ENCODE assay signal across 8 mouse cellular contexts in the genomic region with DNA sequence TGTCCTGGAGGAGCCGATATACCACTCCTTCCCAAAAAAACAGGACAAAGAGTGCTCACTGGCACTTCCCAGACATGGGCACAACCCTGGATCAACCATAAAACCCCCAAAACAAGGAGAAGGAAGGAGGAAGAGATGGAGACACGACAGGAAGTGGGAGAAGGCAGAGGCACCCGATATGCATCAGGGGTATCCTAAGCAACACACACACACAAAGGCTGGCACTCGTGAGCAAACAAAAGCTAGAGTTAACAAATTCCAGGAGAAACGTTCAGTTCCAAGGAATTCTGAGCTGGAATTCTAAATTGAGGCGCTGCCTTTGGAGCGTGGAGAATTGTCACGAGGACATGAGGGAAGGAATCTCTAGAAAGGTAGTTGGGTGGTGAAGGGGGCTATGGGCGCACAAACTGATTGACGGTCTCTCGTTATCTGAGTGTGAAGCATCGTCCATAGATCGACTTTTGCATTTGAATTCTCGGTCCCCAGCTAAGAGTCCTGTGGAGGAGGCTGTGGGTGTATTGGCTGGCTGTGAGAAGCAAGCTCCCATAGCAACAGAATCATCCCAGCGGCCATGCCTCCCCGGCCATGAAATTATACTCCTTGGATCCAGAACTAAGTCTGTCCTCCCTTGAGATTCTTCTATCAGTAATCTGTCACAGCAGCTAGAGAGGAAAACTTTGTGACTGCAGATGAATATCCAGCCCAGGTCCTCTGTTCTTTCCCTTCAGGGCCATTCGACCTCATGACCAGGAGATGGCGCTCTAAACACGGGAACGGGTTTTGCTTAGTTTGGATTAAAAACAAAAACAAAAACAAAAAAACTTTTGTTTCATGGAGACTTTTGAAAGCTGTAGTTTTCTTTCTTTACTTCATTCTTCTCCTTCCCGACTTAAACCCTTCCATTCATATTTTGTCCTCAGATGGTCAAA.
DNase-seq lines count a peak whose midpoint lies in the region; ATAC-seq and TF ChIP-seq lines count a peak whose summit lies in the region.

No protein-coding gene starts in this region.

- DNase-seq in 416B (ENCODE audit: low read depth) (peak; percentile 34), CH12.LX (ENCODE audit: extremely low read depth) (peak; percentile 51)
- DNase-seq in cerebellum, adult 2 months, result peak; percentile 12 to 28
- DNase-seq in kidney, adult 2 months, result peak; percentile 69
- no peak for DNase-seq in liver, embryonic 11.5 days (ENCODE audit: low spot score)

- no peaks in the 10 kb centered on the region for H3K36me3 ChIP-seq in CH12.LX (replicated peaks in 1 of 2; ENCODE audit: control insufficient read depth in 1 of 2, insufficient read depth in 1 of 2, low read length in 1 of 2)
- H3K36me3 ChIP-seq in kidney, adult 2 months (ENCODE audit: control insufficient read depth, insufficient read depth, low read length), result no peaks in the 10 kb centered on the region
- no peaks in the 10 kb centered on the region for H3K36me3 ChIP-seq in liver, embryonic 11.5 days (ENCODE audit: control insufficient read depth, insufficient read depth, low read length)
- H3K36me3 ChIP-seq in neural tube, embryonic 15.5 days, result no peaks in the 10 kb centered on the region

- no peak overlapping the region for H3K4me2 ChIP-seq in CH12.LX (ENCODE audit: insufficient read depth, low read depth, poor library complexity, severe bottlenecking)
- peak overlapping the region; percentile 36 for H3K4me2 ChIP-seq in liver, embryonic 11.5 days
- H3K4me2 ChIP-seq in neural tube, embryonic 15.5 days, result peak overlapping the region; percentile 53

- no peaks in the 10 kb centered on the region for H3K79me2 ChIP-seq in CH12.LX (replicated peaks; ENCODE audit: control insufficient read depth, extremely low read depth, insufficient read depth, poor library complexity, severe bottlenecking)

- ATAC-seq in frontal cortex, adult (ENCODE audit: low TSS enrichment), result peak; percentile 85
- no peak for ATAC-seq in liver, embryonic 11.5 days (replicated peaks; ENCODE audit: low FRiP score)
- ATAC-seq in neural tube, embryonic 15.5 days (ENCODE audit: low FRiP score), result no peak
- no peak for ATAC-seq in monocyte, adult 5-6 weeks (replicated peaks; ENCODE audit: insufficient number of reproducible peaks, low FRiP score, low TSS enrichment, poor library complexity, severe bottlenecking)

- TF ChIP-seq RAD21 in CH12.LX (IDR thresholded peaks at IDR 0.05; ENCODE audit: low read depth, low read length), result peak; percentile 91

- TF ChIP-seq EP300 in CH12.LX (IDR thresholded peaks at IDR 0.05; ENCODE audit: low read length), result no peak

- no peak for TF ChIP-seq POLR2A in CH12.LX (IDR thresholded peaks at IDR 0.05; ENCODE audit: low read depth, low read length)
- no peak for TF ChIP-seq POLR2A in cerebellum, adult 2 months (IDR thresholded peaks at IDR 0.05; ENCODE audit: borderline replicate concordance, insufficient read depth, low read length)
- no peak for TF ChIP-seq POLR2A in kidney, adult 2 months (IDR thresholded peaks at IDR 0.05; ENCODE audit: low read depth, low read length)

- peaks cover 3 to 12% of the 10 kb centered on the region in 2 experiments for H3K4me1 ChIP-seq in CH12.LX (ENCODE audit: control insufficient read depth in 1 of 2, insufficient read depth in 2 of 2)
- no peaks in the 10 kb centered on the region for H3K4me1 ChIP-seq in cerebellum, adult 2 months (ENCODE audit: control insufficient read depth, insufficient read depth, low read length)
- peaks cover 7% of the 10 kb centered on the region; the same call in 1 of the 2 replicates for H3K4me1 ChIP-seq in kidney, adult 2 months (ENCODE audit: control insufficient read depth, insufficient read depth, low read length)
- no peaks in the 10 kb centered on the region for H3K4me1 ChIP-seq in liver, embryonic 11.5 days (replicated peaks; ENCODE audit: control insufficient read depth, insufficient read depth, low read length)
- peaks cover 5% of the 10 kb centered on the region; the same call in 1 of the 2 replicates for H3K4me1 ChIP-seq in neural tube, embryonic 15.5 days

- dilution Hi-C loops in CH12.LX (cut with MboI; ENCODE audit: extremely low pct_ligation_motif_present, extremely low pct_unique_long_range_greater_than_20kb, low sequenced_read_pairs), result no loop called here

- no peak overlapping the region for H3K27ac ChIP-seq in CH12.LX (ENCODE audit: insufficient read depth, low read depth)
- no peak overlapping the region for H3K27ac ChIP-seq in cerebellum, adult 2 months (ENCODE audit: insufficient read depth, low read length)
- no peak overlapping the region for H3K27ac ChIP-seq in kidney, adult 2 months (ENCODE audit: insufficient read depth, low read depth, low read length)
- H3K27ac ChIP-seq in liver, embryonic 11.5 days (ENCODE audit: low read depth, low read length), result no peak overlapping the region
- H3K27ac ChIP-seq in neural tube, embryonic 15.5 days (replicated peaks), result no peak overlapping the region

- no peak overlapping the region for H3K4me3 ChIP-seq in CH12.LX (replicated peaks in 1 of 3; ENCODE audit: low read depth in 2 of 3, low read length in 2 of 3, poor library complexity in 1 of 3)
- H3K4me3 ChIP-seq in cerebellum, adult 2 months (replicated peaks; ENCODE audit: insufficient read depth, low read depth, low read length), result no peak overlapping the region
- no peak overlapping the region for H3K4me3 ChIP-seq in kidney, adult 2 months (ENCODE audit: insufficient read depth, low read depth, low read length)
- H3K4me3 ChIP-seq in liver, embryonic 11.5 days (ENCODE audit: low read depth, low read length), result no peak overlapping the region
- 0 out of 2 replicates have a peak overlapping the region, but pooled peaks have one; percentile 10 for H3K4me3 ChIP-seq in neural tube, embryonic 15.5 days (replicated peaks)

- H3K9me3 ChIP-seq in CH12.LX (replicated peaks; ENCODE audit: low read length), result peaks cover 7% of the 10 kb centered on the region
- no peaks in the 10 kb centered on the region; the same call in 1 of the 2 replicates for H3K9me3 ChIP-seq in liver, embryonic 11.5 days (ENCODE audit: control insufficient read depth, low read length)
- H3K9me3 ChIP-seq in neural tube, embryonic 15.5 days (replicated peaks), result no peaks in the 10 kb centered on the region

- H3K27me3 ChIP-seq in CH12.LX (replicated peaks), result no peaks in the 10 kb centered on the region
- H3K27me3 ChIP-seq in cerebellum, adult 2 months (ENCODE audit: control insufficient read depth, insufficient read depth, low read length), result no peaks in the 10 kb centered on the region
- H3K27me3 ChIP-seq in kidney, adult 2 months (replicated peaks; ENCODE audit: control insufficient read depth, insufficient read depth, low read length), result no peaks in the 10 kb centered on the region
- H3K27me3 ChIP-seq in liver, embryonic 11.5 days (replicated peaks; ENCODE audit: control insufficient read depth, insufficient read depth, low read length), result no peaks in the 10 kb centered on the region
- H3K27me3 ChIP-seq in neural tube, embryonic 15.5 days (replicated peaks), result 0 out of 2 replicates have a peak, but pooled peaks cover 2% of the 10 kb centered on the region

- no peak overlapping the region for H3K9ac ChIP-seq in CH12.LX (ENCODE audit: insufficient read depth, low read depth)
- H3K9ac ChIP-seq in liver, embryonic 11.5 days (ENCODE audit: low read depth, low read length), result no peak overlapping the region
- no peak overlapping the region for H3K9ac ChIP-seq in neural tube, embryonic 15.5 days (replicated peaks)

- in situ Hi-C loops in CH12.LX (cut with MboI; ENCODE audit: low pct_ligation_motif_present, low pct_unique_long_range_greater_than_20kb, low sequenced_read_pairs), result loop anchor here (10.0 kb wide), 1 partner anchor 99 kb away; no protein-coding TSS in a partner anchor

- peak; percentile 79 to 89 for TF ChIP-seq CTCF in CH12.LX (conservative IDR thresholded peaks at IDR 0.05 in 1 of 2, IDR thresholded peaks at IDR 0.05 in 1 of 2; ENCODE audit: low read depth in 2 of 2, low read length in 2 of 2)
- TF ChIP-seq CTCF in cerebellum, adult 2 months (IDR thresholded peaks at IDR 0.05; ENCODE audit: borderline replicate concordance, insufficient read depth, low read depth, low read length), result peak; percentile 75
- peak; percentile 84 for TF ChIP-seq CTCF in kidney, adult 2 months (conservative IDR thresholded peaks at IDR 0.05; ENCODE audit: insufficient read depth, insufficient read length, low read depth, low read length)

- WGBS in cerebellum, adult 2 months, result 6% methylated on average over 21 of the region's 21 CpGs
- WGBS in kidney, adult 2 months, result 25% methylated on average over 21 of the region's 21 CpGs
- 43% methylated on average over 21 of the region's 21 CpGs for WGBS in liver, embryonic 11.5 days
- WGBS in neural tube, embryonic 15.5 days, result 17% methylated on average over 21 of the region's 21 CpGs

TF ChIP-seq in CH12.LX, 34 proteins besides CTCF, POLR2A, EP300 and RAD21:
- TF ChIP-seq USF2 (conservative IDR thresholded peaks at IDR 0.05; ENCODE audit: low read depth, low read length) (no peak), ZC3H11A (IDR thresholded peaks at IDR 0.05; ENCODE audit: low read depth, low read length) (peak; percentile 73), IRF4 (IDR thresholded peaks at IDR 0.05; ENCODE audit: low read depth, low read length) (no peak), SMC3 (IDR thresholded peaks at IDR 0.05; ENCODE audit: low read depth, low read length) (peak; percentile 90)
